Mouse (Mus musculus) ES-Bruce4 (cell line): ENCODE measurements around the gene Daam1. TPM values are rescaled to one million over a fixed set of nuclear protein-coding genes. Genes with fewer than 3 reads are reported as not detected.

Experiments used
- H3K27ac ChIP-seq: 2 replicates; pipeline ENCODE4 v1.5.1; 2012; ENCODE audit warnings: low read length, inconsistent platforms; ENCODE audit not compliant: insufficient read depth
- H3K27me3 ChIP-seq: 2 replicates; pipeline ENCODE4 v1.6.1; 2012; ENCODE audit warnings: mild to moderate bottlenecking, low read length, inconsistent platforms; ENCODE audit not compliant: control insufficient read depth, poor library complexity, insufficient read depth, severe bottlenecking
- H3K36me3 ChIP-seq: 2 replicates; pipeline ENCODE4 v1.6.1; 2012; ENCODE audit warnings: inconsistent platforms, mild to moderate bottlenecking, low read length, moderate library complexity; ENCODE audit not compliant: control insufficient read depth, poor library complexity, insufficient read depth, severe bottlenecking
- H3K4me1 ChIP-seq: one replicate; pipeline ENCODE4 v1.8.1; 2011; ENCODE audit warnings: low read length; ENCODE audit not compliant: control insufficient read depth, insufficient read depth
- H3K4me3 ChIP-seq: 2 replicates; pipeline ENCODE4 v1.5.1; 2011; ENCODE audit warnings: low read depth, mild to moderate bottlenecking, low read length
- H3K9ac ChIP-seq: 2 replicates; pipeline ENCODE4 v1.6.1; 2012; ENCODE audit warnings: low read depth, mild to moderate bottlenecking, inconsistent platforms; ENCODE audit not compliant: poor library complexity, severe bottlenecking
- H3K9me3 ChIP-seq: replicated peaks from 2 replicates; pipeline ENCODE4 v1.6.1; 2012; ENCODE audit warnings: mild to moderate bottlenecking, low read length, inconsistent platforms; ENCODE audit not compliant: control insufficient read depth, poor library complexity, insufficient read depth, severe bottlenecking
- CTCF ChIP-seq: IDR thresholded peaks from one replicate; pipeline ENCODE4 v1.8.1; 2011; ENCODE audit warnings: low read depth, low read length
- EP300 ChIP-seq: IDR thresholded peaks from 2 replicates; pipeline ENCODE4 v1.6.1; 2011; ENCODE audit warnings: low read depth, low read length; ENCODE audit not compliant: insufficient read depth
- POLR2A ChIP-seq: IDR thresholded peaks from one replicate; pipeline ENCODE4 v1.8.1; 2011; ENCODE audit warnings: low read length; ENCODE audit not compliant: insufficient read depth
- polyA plus RNA-seq: library from polyadenylated mRNA; stranded (reverse); fragments of >200 nt; gene quantifications from 2 replicates; pipeline ENCODE4 v1.2.4, GENCODE M21; 2011; ENCODE audit warnings: low read depth; ENCODE audit not compliant: missing spikeins, insufficient read depth, insufficient read length

Gene Daam1
- polyA plus RNA-seq, 1 experiment, result 33.0 TPM

- Histone ChIP-seq H3K4me1 (no peaks in the 10 kb centered on the region), H3K27me3 (no peaks in the 10 kb centered on the region), H3K9me3 (no peaks in the 10 kb centered on the region; the same call in 1 of the 2 replicates), H3K36me3 (peaks cover 4% of the 10 kb centered on the region; the same call in 1 of the 2 replicates), H3K4me3 (no peak overlapping the region), H3K27ac (no peak overlapping the region), H3K9ac (no peak overlapping the region)
- TF ChIP-seq EP300, result no peak
- TF ChIP-seq CTCF, result peak; percentile 16
- TF ChIP-seq POLR2A, result no peak
Observed at GRCm38 (mm10) chr12:71987885-71988284, 157.0 kb downstream of the Daam1 start.

GRCm38 (mm10) chr12:71989596-71989995 lies 158.7 kb downstream of the Daam1 start:
- peaks cover 4% of the 10 kb centered on the region; the same call in 1 of the 2 replicates for H3K36me3 ChIP-seq

GRCm38 (mm10) chr12:71992599-71993210 lies 161.8 kb downstream of the Daam1 start:
- Histone ChIP-seq H3K9ac (no peak overlapping the region), H3K27ac (no peak overlapping the region), H3K4me3 (no peak overlapping the region), H3K4me1 (no peaks in the 10 kb centered on the region), H3K36me3 (no peaks in the 10 kb centered on the region), H3K27me3 (no peaks in the 10 kb centered on the region), H3K9me3 (no peaks in the 10 kb centered on the region)
- TF ChIP-seq EP300, result no peak
- no peak for TF ChIP-seq POLR2A
- TF ChIP-seq CTCF, result no peak

More at GRCm38 (mm10) chr12:71989596-71989995, 158.7 kb downstream of the Daam1 start:
- Histone ChIP-seq H3K27me3 (no peaks in the 10 kb centered on the region), H3K4me1 (no peaks in the 10 kb centered on the region), H3K27ac (no peak overlapping the region), H3K9ac (no peak overlapping the region), H3K4me3 (no peak overlapping the region), H3K9me3 (no peaks in the 10 kb centered on the region; the same call in 1 of the 2 replicates)
- no peak for TF ChIP-seq POLR2A
- no peak for TF ChIP-seq CTCF
- TF ChIP-seq EP300, result no peak

GRCm38 (mm10) chr12:71995831-71996230 lies 165.0 kb downstream of the Daam1 start:
- no peaks in the 10 kb centered on the region for H3K4me1 ChIP-seq
- H3K9ac ChIP-seq, result no peak overlapping the region
- no peaks in the 10 kb centered on the region for H3K9me3 ChIP-seq
- H3K4me3 ChIP-seq, result no peak overlapping the region
- H3K27ac ChIP-seq, result no peak overlapping the region
- TF ChIP-seq POLR2A (no peak), EP300 (no peak), CTCF (no peak)
- H3K27me3 ChIP-seq, result no peaks in the 10 kb centered on the region
- H3K36me3 ChIP-seq, result no peaks in the 10 kb centered on the region

GRCm38 (mm10) chr12:71996920-71997319 lies 166.0 kb downstream of the Daam1 start:
- H3K36me3 ChIP-seq, result no peaks in the 10 kb centered on the region
- no peak overlapping the region for H3K4me3 ChIP-seq
- no peak overlapping the region for H3K27ac ChIP-seq
- no peaks in the 10 kb centered on the region for H3K27me3 ChIP-seq
- H3K4me1 ChIP-seq, result no peaks in the 10 kb centered on the region
- H3K9ac ChIP-seq, result no peak overlapping the region
- no peaks in the 10 kb centered on the region for H3K9me3 ChIP-seq
- TF ChIP-seq EP300, result no peak
- TF ChIP-seq CTCF, result no peak
- no peak for TF ChIP-seq POLR2A

- Histone ChIP-seq H3K4me3 (no peak overlapping the region), H3K36me3 (no peaks in the 10 kb centered on the region), H3K4me1 (no peaks in the 10 kb centered on the region), H3K27ac (no peak overlapping the region), H3K27me3 (no peaks in the 10 kb centered on the region), H3K9me3 (no peaks in the 10 kb centered on the region), H3K9ac (no peak overlapping the region)
- TF ChIP-seq CTCF (no peak), EP300 (no peak), POLR2A (no peak)
Observed at GRCm38 (mm10) chr12:71997364-71997763, 166.5 kb downstream of the Daam1 start.
